Mouse (Mus musculus) liver, embryonic 14.5 days (tissue): ENCODE measurements around the gene Crim1.

Source experiments
- CTCF ChIP-seq: IDR thresholded peaks from 2 replicates; pipeline ENCODE4 v1.5.1; 2016; ENCODE audit warnings: antibody characterized with exemption, low read depth, control low read depth
- EP300 ChIP-seq: IDR thresholded peaks from 2 replicates; pipeline ENCODE4 v1.6.1; 2016; ENCODE audit warnings: antibody characterized with exemption, low read depth

DNA sequence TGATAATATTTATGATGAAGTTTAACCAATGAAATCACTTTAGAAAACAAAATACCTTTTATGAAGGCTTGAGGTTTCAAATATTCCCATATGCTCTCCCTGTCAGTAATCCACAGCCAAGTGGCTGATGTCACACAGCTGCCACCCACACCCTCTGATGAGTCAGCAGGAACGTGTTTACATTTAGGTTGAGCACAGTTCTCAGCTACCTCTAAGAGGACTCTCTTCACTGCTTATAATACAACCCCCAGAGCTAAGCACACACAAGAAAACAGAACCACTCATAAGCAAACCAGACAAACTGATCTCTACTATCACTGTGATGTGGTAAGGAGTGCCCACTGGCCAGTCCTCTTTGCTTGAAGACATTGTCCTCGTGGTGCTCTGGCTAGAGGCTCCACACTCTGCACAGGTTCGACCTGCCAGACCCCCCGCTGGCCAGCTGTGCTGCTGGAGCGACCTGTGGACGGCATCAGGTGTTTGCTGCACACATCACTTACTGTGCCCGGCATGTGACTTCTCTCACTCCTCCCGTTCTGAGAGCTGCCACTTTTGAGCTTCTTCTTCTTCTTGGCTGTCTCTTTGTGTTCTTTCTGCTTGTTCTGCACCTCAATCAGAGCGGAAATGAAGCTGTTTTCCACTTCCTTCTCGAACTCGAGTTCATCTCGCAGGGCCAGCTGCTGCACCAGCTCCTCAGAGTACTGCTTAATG, 200.2 kb downstream of the Crim1 start:
- TF ChIP-seq CTCF (no peak), EP300 (peak; percentile 20; the same call in 1 of the 2 replicates)
